Mouse (Mus musculus) testis, adult 2 months (tissue): ENCODE measurements around the gene Igsf9.

ENCODE experiments used
- CTCF ChIP-seq: fragments of 200-500 bp; IDR thresholded peaks from 2 replicates; pipeline ENCODE4 v1.5.1; 2012; ENCODE audit warnings: low read depth, mild to moderate bottlenecking, inconsistent platforms, low read length, moderate library complexity; ENCODE audit not compliant: control insufficient read depth, insufficient read depth, insufficient replicate concordance
- POLR2A ChIP-seq: fragments of 200-500 bp; IDR thresholded peaks from 2 replicates; pipeline ENCODE4 v1.6.1; 2012; ENCODE audit warnings: low read depth, mild to moderate bottlenecking, inconsistent platforms, low read length, moderate library complexity; ENCODE audit not compliant: control insufficient read depth

DNA sequence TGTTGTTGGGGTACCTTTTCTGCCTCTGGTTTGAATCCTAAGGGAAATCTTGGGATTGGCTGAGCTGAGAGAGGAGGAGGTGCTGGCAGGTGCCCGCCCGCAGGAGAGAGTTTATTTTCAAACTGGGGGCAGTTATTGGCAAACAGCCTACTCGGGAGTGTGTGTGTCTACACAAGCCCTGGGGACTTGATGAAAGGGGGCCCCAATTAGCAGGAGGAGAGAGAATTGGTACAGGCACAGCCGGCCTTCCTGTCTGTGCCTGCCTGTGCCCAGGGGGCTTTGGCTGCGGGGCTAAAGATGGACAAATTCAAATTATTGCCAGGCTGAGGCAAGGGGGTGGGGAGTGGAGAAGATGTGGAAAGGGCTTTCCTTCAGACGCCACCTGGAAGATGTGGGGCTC is 4.2 kb downstream of the Igsf9 start:
- TF ChIP-seq POLR2A (no peak), CTCF (no peak)
